Mouse (Mus musculus) hindbrain, embryonic 11.5 days (tissue): Measurements from ENCODE around the gene Tenm4. TPM values are rescaled to one million over a fixed set of nuclear protein-coding genes. Genes with fewer than 3 reads are reported as not detected.
A peak's percentile ranks its signal among the peaks of the same experiment; 100 is the strongest.

Experiments used
- ATAC-seq: fragments of 200-750 bp; cut with Nextera tagmentation; 2 replicates; pipeline ENCODE4 v1.8.0; 2017; ENCODE audit warnings: mild to moderate bottlenecking, moderate TSS enrichment, moderate library complexity; ENCODE audit not compliant: low FRiP score
- DNase-seq: peaks from one replicate; pipeline ENCODE4 v3.0.0-alpha.2; 2015; ENCODE audit warnings: low spot score
- H3K27ac ChIP-seq: fragments of 300-500 bp; sonication (generic); 2 replicates; pipeline ENCODE4 v1.5.1; 2014; ENCODE audit warnings: mild to moderate bottlenecking, low read depth, low read length
- H3K27me3 ChIP-seq: fragments of 300-500 bp; sonication (generic); 2 replicates; pipeline ENCODE4 v1.6.1; 2014; ENCODE audit warnings: mild to moderate bottlenecking, low read length, moderate library complexity, mixed read lengths; ENCODE audit not compliant: control insufficient read depth, insufficient read depth
- H3K36me3 ChIP-seq: fragments of 300-500 bp; sonication (generic); 2 replicates; pipeline ENCODE4 v1.6.1; 2014; ENCODE audit warnings: mild to moderate bottlenecking, low read length, moderate library complexity, mixed read lengths; ENCODE audit not compliant: control insufficient read depth, insufficient read depth
- H3K4me1 ChIP-seq: fragments of 300-500 bp; sonication (generic); replicated peaks from 2 replicates; pipeline ENCODE4 v1.6.1; 2014; ENCODE audit warnings: low read length, mixed read lengths; ENCODE audit not compliant: control insufficient read depth, insufficient read depth
- H3K4me2 ChIP-seq: fragments of 300-500 bp; sonication (generic); replicated peaks from 2 replicates; pipeline ENCODE4 v1.6.1; 2014; ENCODE audit warnings: mild to moderate bottlenecking, low read depth, low read length
- H3K4me3 ChIP-seq: fragments of 300-500 bp; sonication (generic); 2 replicates; pipeline ENCODE4 v1.5.1; 2014; ENCODE audit warnings: low read depth, low read length
- H3K9ac ChIP-seq: fragments of 300-500 bp; sonication (generic); 2 replicates; pipeline ENCODE4 v1.6.1; 2014; ENCODE audit warnings: low read depth, low read length
- H3K9me3 ChIP-seq: fragments of 300-500 bp; sonication (generic); 2 replicates; pipeline ENCODE4 v1.6.1; 2016; ENCODE audit warnings: low read length; ENCODE audit not compliant: control insufficient read depth
- WGBS: fragments of 180-500 bp; shearing (Covaris S2); extraction: QIAGEN DNeasy Blood & Tissue Kit; methylation state at CpG from one replicate; pipeline ENCODE4 v1.1.7; 2014; 5-methylcytosine and 5-hydroxymethylcytosine counted together
- polyA plus RNA-seq: library from polyadenylated mRNA; unstranded; fragments of >200 nt; fragmentation: Nextera tagmentation; extraction: Ambion mirVana; gene quantifications from 2 replicates; pipeline ENCODE4 v1.2.1, GENCODE M21; 2014

Tenm4 gene
- polyA plus RNA-seq, 1 experiment from 2014 or later, result 24.0 TPM

GRCm38 (mm10) chr7:96661352-96662169, 490.5 kb downstream of the Tenm4 start:
- H3K4me3 ChIP-seq, result no peak overlapping the region
- H3K27me3 ChIP-seq, result no peaks in the 10 kb centered on the region
- ATAC-seq, result peak; percentile 68; the same call in 1 of the 2 replicates
- H3K27ac ChIP-seq, result peak overlapping the region; percentile 60; the same call in 1 of the 2 replicates
- DNase-seq, result peak; percentile 54
- H3K9ac ChIP-seq, result no peak overlapping the region
- 43% methylated on average over 12 of the region's 12 CpGs for WGBS
- H3K36me3 ChIP-seq, result no peaks in the 10 kb centered on the region
- no peaks in the 10 kb centered on the region for H3K9me3 ChIP-seq
- no peak overlapping the region for H3K4me2 ChIP-seq
- peaks cover 16% of the 10 kb centered on the region for H3K4me1 ChIP-seq

DNA sequence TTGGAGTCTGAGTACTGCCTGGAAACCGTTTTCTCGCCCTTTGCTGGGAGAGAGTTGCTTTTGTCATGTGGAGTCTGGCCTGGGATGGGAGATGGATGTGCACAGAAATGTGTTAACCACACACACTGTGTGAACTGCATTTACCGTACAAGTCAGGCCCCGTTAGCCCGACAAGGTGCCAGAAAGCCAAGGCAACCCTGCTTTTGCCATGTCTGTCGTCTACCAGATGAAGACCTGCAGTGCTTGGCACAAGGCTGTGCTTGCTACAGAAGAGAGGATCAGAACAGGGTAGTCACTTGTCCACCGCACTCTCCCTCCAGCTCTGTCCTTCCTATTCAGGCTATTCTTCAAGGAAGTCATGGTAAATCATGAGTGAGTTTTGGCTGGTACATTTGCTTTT, 492.3 kb downstream of the Tenm4 start:
- DNase-seq, result no peak
- no peak overlapping the region for H3K27ac ChIP-seq
- H3K27me3 ChIP-seq, result no peaks in the 10 kb centered on the region
- H3K4me1 ChIP-seq, result peaks cover 11% of the 10 kb centered on the region
- H3K9me3 ChIP-seq, result no peaks in the 10 kb centered on the region
- no peak overlapping the region for H3K4me3 ChIP-seq
- no peak for ATAC-seq
- WGBS, result 72% methylated on average over 7 of the region's 7 CpGs
- H3K4me2 ChIP-seq, result no peak overlapping the region
- H3K36me3 ChIP-seq, result no peaks in the 10 kb centered on the region
- no peak overlapping the region for H3K9ac ChIP-seq

- no peak overlapping the region for H3K4me2 ChIP-seq
- DNase-seq (no peak), ATAC-seq (no peak)
- H3K36me3 ChIP-seq, result no peaks in the 10 kb centered on the region
- no peak overlapping the region for H3K4me3 ChIP-seq
- H3K9ac ChIP-seq, result no peak overlapping the region
- H3K27ac ChIP-seq, result no peak overlapping the region
- H3K9me3 ChIP-seq, result no peaks in the 10 kb centered on the region
- WGBS, result 84% methylated on average over 8 of the region's 8 CpGs
- no peaks in the 10 kb centered on the region for H3K27me3 ChIP-seq
- H3K4me1 ChIP-seq, result peaks cover 9% of the 10 kb centered on the region
Measured at GRCm38 (mm10) chr7:96666366-96666896, 495.4 kb downstream of the Tenm4 start.

DNA sequence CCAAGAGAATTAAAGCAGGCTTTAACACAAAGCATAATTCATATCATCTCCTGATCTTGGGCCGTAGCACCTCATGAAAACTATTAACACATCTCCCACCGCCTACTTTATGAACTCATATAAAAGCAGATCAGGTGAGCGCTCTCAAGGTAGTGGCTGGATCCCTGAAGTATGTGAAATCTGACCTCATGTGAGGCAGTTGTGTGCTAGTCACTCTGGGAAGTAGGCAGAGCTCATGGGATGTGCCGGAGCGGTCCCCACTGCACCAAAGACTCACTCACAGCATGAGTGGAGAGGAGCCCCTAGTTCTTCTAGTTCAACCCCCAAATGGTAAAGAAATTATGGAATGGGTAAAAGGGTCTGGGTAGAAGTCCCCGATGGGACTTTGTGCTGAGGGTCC, 496.6 kb downstream of the Tenm4 start:
- DNase-seq (no peak), ATAC-seq (no peak)
- Histone ChIP-seq H3K27me3 (no peaks in the 10 kb centered on the region), H3K9ac (no peak overlapping the region), H3K36me3 (no peaks in the 10 kb centered on the region), H3K27ac (no peak overlapping the region), H3K4me3 (no peak overlapping the region), H3K4me2 (no peak overlapping the region), H3K4me1 (peaks cover 8% of the 10 kb centered on the region; the same call in 1 of the 2 replicates), H3K9me3 (no peaks in the 10 kb centered on the region)
- whole genome bisulfite sequencing, result 82% methylated on average over 6 of the region's 6 CpGs

- Histone ChIP-seq H3K36me3 (no peaks in the 10 kb centered on the region), H3K4me3 (no peak overlapping the region), H3K9me3 (no peaks in the 10 kb centered on the region), H3K27me3 (no peaks in the 10 kb centered on the region), H3K4me2 (no peak overlapping the region), H3K27ac (no peak overlapping the region), H3K4me1 (peaks cover 7% of the 10 kb centered on the region; the same call in 1 of the 2 replicates), H3K9ac (no peak overlapping the region)
- no peak for DNase-seq
- no peak for ATAC-seq
- 78% methylated on average over 3 of the region's 3 CpGs for WGBS
Measured at GRCm38 (mm10) chr7:96670095-96670494, 499.0 kb downstream of the Tenm4 start.

DNA sequence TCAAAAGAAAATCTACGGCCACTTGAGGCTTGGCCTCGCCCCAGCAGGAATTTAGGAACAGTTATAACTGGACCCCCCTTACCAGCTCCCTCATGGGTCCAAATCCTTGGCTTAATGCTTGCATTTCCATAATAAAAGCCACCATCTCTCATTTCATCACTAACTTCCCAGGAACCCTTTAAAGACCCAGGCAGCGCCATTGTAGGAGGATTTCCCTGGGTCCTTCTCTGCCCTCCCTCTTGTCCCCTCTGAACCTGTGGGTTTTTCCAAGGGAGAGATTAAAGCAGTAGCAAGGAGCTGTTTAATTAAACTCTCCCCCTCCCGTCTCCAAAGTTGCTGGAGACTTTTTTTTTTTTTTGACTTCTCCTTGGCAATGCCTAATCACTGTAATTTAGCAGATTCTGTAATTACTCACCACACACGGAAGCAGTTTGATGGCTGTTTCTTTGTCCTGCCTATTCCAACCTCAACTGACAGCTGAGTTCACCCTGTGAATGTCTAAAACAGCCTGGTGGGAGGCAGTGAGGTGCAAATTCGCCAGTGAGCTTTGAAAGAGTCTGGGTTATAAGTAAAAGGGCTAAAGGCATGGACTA, 501.4 kb downstream of the Tenm4 start:
- peak; percentile 60 for ATAC-seq
- WGBS, result 13% methylated on average over 6 of the region's 6 CpGs
- H3K9me3 ChIP-seq, result no peaks in the 10 kb centered on the region
- no peak for DNase-seq
- peaks cover 7% of the 10 kb centered on the region; the same call in 1 of the 2 replicates for H3K4me1 ChIP-seq
- H3K4me2 ChIP-seq, result no peak overlapping the region
- no peaks in the 10 kb centered on the region for H3K27me3 ChIP-seq
- peak overlapping the region; percentile 47; the same call in 1 of the 2 replicates for H3K27ac ChIP-seq
- H3K4me3 ChIP-seq, result no peak overlapping the region
- no peak overlapping the region for H3K9ac ChIP-seq
- H3K36me3 ChIP-seq, result no peaks in the 10 kb centered on the region

DNA sequence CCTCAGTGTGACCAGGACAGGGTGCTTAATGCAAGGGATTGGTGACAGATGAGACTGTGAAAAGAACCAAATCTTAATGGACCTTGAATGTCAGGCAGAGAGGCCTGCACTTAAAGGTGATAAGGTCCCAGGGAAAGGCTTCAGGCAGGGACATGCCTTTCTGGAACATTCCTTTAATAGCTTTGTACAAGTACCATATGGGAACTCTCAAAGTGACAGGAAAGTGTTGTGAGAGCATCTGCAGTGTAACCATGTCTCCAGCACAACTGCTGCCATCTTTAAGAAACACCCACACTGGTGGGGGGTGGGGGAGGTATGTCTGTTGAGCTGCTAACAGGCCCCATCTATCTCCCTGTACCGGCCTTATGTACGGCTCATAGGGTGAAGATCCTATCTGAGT, 506.0 kb downstream of the Tenm4 start:
- H3K4me2 ChIP-seq, result no peak overlapping the region
- H3K27ac ChIP-seq, result no peak overlapping the region
- peaks cover 7% of the 10 kb centered on the region; the same call in 1 of the 2 replicates for H3K4me1 ChIP-seq
- no peak overlapping the region for H3K4me3 ChIP-seq
- no peak overlapping the region for H3K9ac ChIP-seq
- H3K36me3 ChIP-seq, result no peaks in the 10 kb centered on the region
- ATAC-seq (no peak), DNase-seq (no peak)
- no peaks in the 10 kb centered on the region for H3K9me3 ChIP-seq
- 95% methylated on average over 2 of the region's 2 CpGs for WGBS
- H3K27me3 ChIP-seq, result no peaks in the 10 kb centered on the region

DNA sequence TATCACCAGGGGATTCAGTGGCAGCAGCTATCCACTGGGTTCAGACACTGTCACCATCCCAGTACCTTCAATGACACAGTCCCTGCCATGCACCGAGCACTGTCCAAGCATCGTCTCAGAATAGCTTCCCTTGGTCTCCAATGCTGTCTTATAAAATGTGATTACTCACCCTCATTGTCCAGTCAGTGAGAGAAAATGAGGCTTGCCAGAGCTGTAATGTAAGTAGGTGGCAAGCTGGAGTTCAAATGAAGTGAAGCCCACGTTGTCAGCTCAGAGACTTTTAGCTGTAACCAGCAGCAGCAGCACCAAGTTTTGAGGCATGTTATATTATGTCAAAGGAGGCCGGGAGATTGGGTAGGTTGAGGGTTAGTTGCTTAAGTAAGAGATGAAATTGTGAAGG, 507.2 kb downstream of the Tenm4 start:
- DNase-seq (no peak), ATAC-seq (no peak)
- H3K36me3 ChIP-seq, result no peaks in the 10 kb centered on the region
- H3K4me2 ChIP-seq, result no peak overlapping the region
- no peaks in the 10 kb centered on the region for H3K9me3 ChIP-seq
- H3K27ac ChIP-seq, result no peak overlapping the region
- H3K27me3 ChIP-seq, result no peaks in the 10 kb centered on the region
- no peak overlapping the region for H3K4me3 ChIP-seq
- 88% methylated on average over 4 of the region's 4 CpGs for WGBS
- no peaks in the 10 kb centered on the region for H3K4me1 ChIP-seq
- no peak overlapping the region for H3K9ac ChIP-seq
